Mouse (Mus musculus) brain, embryonic 14.5 days (tissue): ENCODE results near the gene Tmem206.

ENCODE experiments used
- CTCF ChIP-seq: fragments of 200-500 bp; IDR thresholded peaks from 2 replicates; pipeline ENCODE4 v1.5.1; 2012; ENCODE audit warnings: inconsistent platforms, mild to moderate bottlenecking, moderate library complexity, borderline replicate concordance; ENCODE audit not compliant: insufficient read depth, insufficient read length; ENCODE audit errors: extremely low read depth
- POLR2A ChIP-seq: fragments of 200-500 bp; IDR thresholded peaks from 2 replicates; pipeline ENCODE4 v1.6.1; 2012; ENCODE audit warnings: mild to moderate bottlenecking, inconsistent platforms, borderline replicate concordance; ENCODE audit not compliant: poor library complexity, insufficient read depth, insufficient read length, severe bottlenecking; ENCODE audit errors: extremely low read depth

DNA sequence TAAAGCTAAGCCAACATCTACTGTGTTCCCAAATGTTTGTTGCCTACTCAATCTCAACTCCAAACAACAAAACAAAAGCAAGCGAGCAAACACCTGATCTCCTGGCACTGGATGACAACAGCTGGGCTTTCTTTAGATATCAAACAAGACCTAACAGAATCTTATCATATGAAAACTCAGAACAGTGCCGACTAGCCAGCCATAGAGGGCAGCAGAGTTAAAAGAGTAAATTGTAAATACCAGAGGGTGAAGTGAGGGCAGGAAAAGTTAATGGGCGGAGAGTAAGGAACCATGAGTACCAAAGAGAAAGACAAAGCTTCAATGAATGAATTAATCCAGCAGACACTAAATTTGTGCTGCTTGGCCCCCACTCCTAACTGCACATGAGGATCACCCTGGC lies 65.6 kb downstream of the Tmem206 start:
- TF ChIP-seq POLR2A (no peak), CTCF (peak; percentile 54; the same call in 1 of the 2 replicates)
